Mouse (Mus musculus): ENCODE measurements around the gene Tbc1d5. TPM values are rescaled to one million over a fixed set of nuclear protein-coding genes. Genes with fewer than 3 reads are reported as not detected.
"Not testable (repeated sequence)": the region's sequence is repeated elsewhere in the genome, so short reads cannot be mapped to it uniquely, and the experiment has no call there.

Tbc1d5 gene
- polyA plus RNA-seq, 1 experiment from 2014 or later = 6.1 TPM

DNA sequence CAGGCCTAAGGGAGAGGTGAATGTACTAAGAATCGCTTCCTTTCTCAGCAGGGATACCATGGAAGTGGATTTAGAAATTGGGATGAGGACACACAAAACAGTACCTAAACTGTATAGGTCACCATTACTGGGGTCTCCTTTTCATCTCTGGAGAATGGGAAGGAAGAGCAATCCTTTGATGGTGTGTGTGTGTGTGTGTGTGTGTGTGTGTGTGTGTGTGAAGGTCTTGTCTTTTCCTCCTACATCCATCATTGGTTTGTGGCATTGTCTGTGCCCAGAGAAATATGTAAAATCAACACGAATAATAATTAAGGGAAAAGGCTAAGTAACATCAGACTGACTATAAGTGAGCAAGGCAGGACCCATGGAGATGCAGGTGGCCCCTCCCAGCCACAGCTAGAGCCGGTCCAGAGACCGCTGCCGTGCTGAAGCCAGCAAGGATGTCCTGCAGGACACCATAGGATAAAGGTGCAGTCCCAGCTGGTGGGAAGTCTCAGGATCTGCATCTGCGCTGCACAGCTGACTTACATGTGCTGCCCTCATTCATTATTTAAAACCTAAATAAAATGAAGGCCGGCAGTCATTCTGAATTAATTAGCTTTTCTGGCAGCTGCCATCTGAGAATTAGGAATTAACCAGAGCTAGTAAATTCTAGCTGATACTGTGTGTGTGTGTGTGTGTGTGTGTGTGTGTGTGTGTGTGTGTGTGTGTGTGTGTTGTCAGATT is 468.5 kb downstream of the Tbc1d5 start:
- H3K4me2 ChIP-seq (ENCODE audit: low read length) = no peak overlapping the region
- no peak for DNase-seq (ENCODE audit: low spot score)
- no peak overlapping the region for H3K4me3 ChIP-seq (replicated peaks; ENCODE audit: low read depth, low read length)
- TF ChIP-seq CTCF (IDR thresholded peaks at IDR 0.05; ENCODE audit: low read depth) = no peak
- H3K9me3 ChIP-seq (replicated peaks; ENCODE audit: low read length) = no peaks in the 10 kb centered on the region
- H3K9ac ChIP-seq (ENCODE audit: low read depth, low read length) = no peak overlapping the region
- H3K27ac ChIP-seq = no peak overlapping the region
- H3K4me1 ChIP-seq (replicated peaks; ENCODE audit: insufficient read depth, low read length) = no peaks in the 10 kb centered on the region
- no peaks in the 10 kb centered on the region for H3K36me3 ChIP-seq (ENCODE audit: insufficient read depth, low read length)
- 71% methylated on average over 7 of the region's 7 CpGs for WGBS
- no peak for ATAC-seq (replicated peaks; ENCODE audit: low FRiP score, low read depth)
- no peaks in the 10 kb centered on the region for H3K27me3 ChIP-seq (ENCODE audit: insufficient read depth, low read length)

DNA sequence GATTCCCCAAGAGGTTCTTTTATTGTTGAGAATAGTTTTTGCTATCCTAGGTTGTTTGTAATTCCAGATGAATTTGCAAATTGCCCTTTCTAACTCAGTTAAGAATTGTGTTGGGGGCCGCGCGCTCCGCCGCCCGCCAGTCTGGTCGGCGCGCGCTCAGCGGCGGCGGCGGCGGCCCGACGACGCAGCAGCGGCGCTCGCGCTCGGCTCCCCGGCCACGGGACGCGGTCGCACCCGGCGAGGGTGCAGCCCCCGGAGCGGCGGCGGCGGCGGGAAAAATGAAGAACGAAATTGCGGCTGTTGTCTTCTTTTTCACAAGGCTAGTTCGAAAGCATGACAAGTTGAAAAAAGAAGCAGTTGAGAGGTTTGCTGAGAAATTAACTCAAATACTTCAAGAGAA is 480.7 kb downstream of the Tbc1d5 start:
- not testable (repeated sequence) for H3K9ac ChIP-seq (ENCODE audit: low read depth, low read length); DNase-seq (ENCODE audit: low spot score); ATAC-seq (replicated peaks; ENCODE audit: low FRiP score, low read depth); H3K9me3 ChIP-seq (replicated peaks; ENCODE audit: low read length); H3K4me3 ChIP-seq (replicated peaks; ENCODE audit: low read depth, low read length); H3K27me3 ChIP-seq (ENCODE audit: insufficient read depth, low read length); H3K36me3 ChIP-seq (ENCODE audit: insufficient read depth, low read length); H3K4me1 ChIP-seq (replicated peaks; ENCODE audit: insufficient read depth, low read length); H3K27ac ChIP-seq
- H3K4me2 ChIP-seq (ENCODE audit: low read length) = peak overlapping the region; percentile 47
- 2% methylated on average over 35 of the region's 39 CpGs for WGBS

DNA sequence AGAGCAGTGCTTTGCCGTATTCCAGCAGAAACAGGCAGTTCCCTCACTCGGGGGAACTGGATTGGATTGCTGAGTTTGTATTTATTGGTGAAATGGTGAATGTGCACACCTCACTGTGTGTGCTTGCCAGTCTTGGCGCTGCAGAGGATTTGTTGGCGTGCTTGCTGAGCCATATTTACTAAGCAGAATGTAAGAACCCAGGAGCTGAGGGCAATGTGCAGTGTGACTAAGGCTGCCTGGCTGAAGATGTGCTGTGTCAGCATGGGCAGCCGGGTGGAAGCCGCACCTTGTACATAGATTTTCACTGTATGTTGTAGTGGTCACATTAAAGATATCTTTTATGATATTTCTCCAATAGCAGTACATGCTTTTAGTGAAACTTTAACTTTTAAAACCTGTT is 491.0 kb downstream of the Tbc1d5 start:
- ATAC-seq (replicated peaks; ENCODE audit: low FRiP score, low read depth) (no peak), DNase-seq (ENCODE audit: low spot score) (no peak)
- no peaks in the 10 kb centered on the region for H3K9me3 ChIP-seq (replicated peaks; ENCODE audit: low read length)
- H3K27me3 ChIP-seq (ENCODE audit: insufficient read depth, low read length) = no peaks in the 10 kb centered on the region
- WGBS = 88% methylated on average over 6 of the region's 6 CpGs
- H3K27ac ChIP-seq = no peak overlapping the region
- H3K36me3 ChIP-seq (ENCODE audit: insufficient read depth, low read length) = no peaks in the 10 kb centered on the region
- H3K4me1 ChIP-seq (replicated peaks; ENCODE audit: insufficient read depth, low read length) = 0 out of 2 replicates have a peak, but pooled peaks cover 5% of the 10 kb centered on the region
- no peak overlapping the region for H3K4me3 ChIP-seq (replicated peaks; ENCODE audit: low read depth, low read length)
- H3K4me2 ChIP-seq (ENCODE audit: low read length) = no peak overlapping the region
- no peak for TF ChIP-seq CTCF (IDR thresholded peaks at IDR 0.05; ENCODE audit: low read depth)
- no peak overlapping the region for H3K9ac ChIP-seq (ENCODE audit: low read depth, low read length)

DNA sequence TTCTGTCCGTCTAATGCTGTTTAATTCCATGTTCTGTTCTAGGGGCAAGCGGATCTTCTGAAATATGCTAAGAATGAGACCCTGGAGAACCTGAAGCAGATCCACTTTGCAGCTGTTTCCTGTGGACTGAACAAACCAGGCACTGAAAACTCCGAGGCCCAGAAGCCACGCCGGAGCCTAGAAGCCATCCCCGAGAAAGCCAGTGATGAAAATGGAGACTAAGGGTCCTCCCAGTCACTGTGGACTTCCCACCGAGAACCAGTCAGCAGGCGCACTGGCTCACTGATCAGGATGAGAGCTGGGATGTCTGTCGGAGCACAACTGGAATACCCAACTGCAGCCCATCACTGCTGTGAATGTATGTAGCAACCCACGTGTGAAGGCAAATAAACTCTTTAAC is 491.5 kb downstream of the Tbc1d5 start:
- DNase-seq (ENCODE audit: low spot score) (no peak), ATAC-seq (replicated peaks; ENCODE audit: low FRiP score, low read depth) (no peak)
- Histone ChIP-seq H3K4me3 (replicated peaks; ENCODE audit: low read depth, low read length) (no peak overlapping the region), H3K27me3 (ENCODE audit: insufficient read depth, low read length) (no peaks in the 10 kb centered on the region), H3K4me2 (ENCODE audit: low read length) (no peak overlapping the region), H3K9me3 (replicated peaks; ENCODE audit: low read length) (no peaks in the 10 kb centered on the region), H3K36me3 (ENCODE audit: insufficient read depth, low read length) (no peaks in the 10 kb centered on the region), H3K27ac (no peak overlapping the region), H3K9ac (ENCODE audit: low read depth, low read length) (no peak overlapping the region), H3K4me1 (replicated peaks; ENCODE audit: insufficient read depth, low read length) (0 out of 2 replicates have a peak, but pooled peaks cover 5% of the 10 kb centered on the region)
- TF ChIP-seq CTCF (IDR thresholded peaks at IDR 0.05; ENCODE audit: low read depth) = no peak
- 85% methylated on average over 10 of the region's 10 CpGs for WGBS

DNA sequence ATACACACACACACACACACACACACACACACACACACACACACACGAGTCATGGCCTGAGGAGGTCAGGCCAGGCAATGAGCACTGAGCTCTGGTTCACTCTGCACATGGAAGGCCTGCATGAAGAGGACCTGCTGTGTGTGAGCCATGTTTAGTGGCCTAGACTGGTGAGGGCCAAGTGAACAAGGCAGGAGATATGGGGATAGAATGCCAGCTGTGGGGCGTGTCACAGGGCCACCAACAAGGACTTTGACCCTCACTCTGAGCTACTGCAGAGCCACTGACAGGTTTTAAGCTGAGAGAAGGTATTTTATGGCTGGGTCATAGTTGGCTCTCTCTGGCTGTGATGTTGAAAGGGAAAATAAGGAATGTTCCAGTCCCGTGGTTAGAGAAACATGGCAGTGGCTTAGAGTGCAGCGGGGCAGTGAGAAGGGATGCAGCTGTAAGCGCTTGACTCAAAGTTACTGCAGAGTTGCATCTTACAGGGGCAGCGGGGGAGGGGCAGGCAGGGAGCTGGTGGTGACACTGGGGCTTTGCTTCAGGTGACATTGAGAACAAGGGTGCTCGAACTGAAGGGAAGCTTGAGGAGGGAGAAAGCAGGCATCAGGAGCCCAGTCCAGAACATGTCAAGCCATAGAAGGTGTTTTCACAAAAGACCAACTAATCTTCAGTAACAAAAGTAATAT is 494.0 kb downstream of the Tbc1d5 start:
- DNase-seq (ENCODE audit: low spot score) = peak; percentile 54
- H3K36me3 ChIP-seq (ENCODE audit: insufficient read depth, low read length) = no peaks in the 10 kb centered on the region
- no peak overlapping the region for H3K27ac ChIP-seq
- no peaks in the 10 kb centered on the region for H3K9me3 ChIP-seq (replicated peaks; ENCODE audit: low read length)
- 0 out of 2 replicates have a peak, but pooled peaks cover 5% of the 10 kb centered on the region for H3K4me1 ChIP-seq (replicated peaks; ENCODE audit: insufficient read depth, low read length)
- no peak for TF ChIP-seq CTCF (IDR thresholded peaks at IDR 0.05; ENCODE audit: low read depth)
- no peak overlapping the region for H3K9ac ChIP-seq (ENCODE audit: low read depth, low read length)
- no peak overlapping the region for H3K4me3 ChIP-seq (replicated peaks; ENCODE audit: low read depth, low read length)
- no peaks in the 10 kb centered on the region for H3K27me3 ChIP-seq (ENCODE audit: insufficient read depth, low read length)
- no peak overlapping the region for H3K4me2 ChIP-seq (ENCODE audit: low read length)
- WGBS = 44% methylated on average over 7 of the region's 7 CpGs
- ATAC-seq (replicated peaks; ENCODE audit: low FRiP score, low read depth) = peak; percentile 82
